Mouse (Mus musculus) lung, postnatal 10 days (tissue): ENCODE data around the gene Hdac4.
A peak's percentile ranks its signal among the peaks of the same experiment; 100 is the strongest.

ENCODE experiments used
- DNase-seq: peaks from one replicate; pipeline ENCODE4 v3.0.0; 2021

Hdac4 gene

GRCm38 (mm10) chr1:92129751-92130150, 65.7 kb downstream of the Hdac4 start:
- no peak for DNase-seq

- no peak for DNase-seq
These were observed 67.7 kb downstream of the Hdac4 start for GRCm38 (mm10) chr1:92127785-92128184.

GRCm38 (mm10) chr1:92127366-92127765, 68.1 kb downstream of the Hdac4 start:
- DNase-seq = peak; percentile 23

- DNase-seq = peak; percentile 42
These were observed 70.8 kb downstream of the Hdac4 start for GRCm38 (mm10) chr1:92124497-92125201.

GRCm38 (mm10) chr1:92119303-92119702, 76.2 kb downstream of the Hdac4 start:
- DNase-seq = no peak

GRCm38 (mm10) chr1:92117597-92117996, 77.9 kb downstream of the Hdac4 start:
- no peak for DNase-seq

- DNase-seq = no peak
These were observed 79.3 kb downstream of the Hdac4 start for GRCm38 (mm10) chr1:92116169-92116568.

- DNase-seq = no peak
These were observed 81.4 kb downstream of the Hdac4 start for GRCm38 (mm10) chr1:92114091-92114490.

GRCm38 (mm10) chr1:92113243-92114009, 82.1 kb downstream of the Hdac4 start:
- DNase-seq = peak; percentile 30

GRCm38 (mm10) chr1:92112591-92112990, 82.9 kb downstream of the Hdac4 start:
- no peak for DNase-seq

GRCm38 (mm10) chr1:92111551-92111950, 83.9 kb downstream of the Hdac4 start:
- DNase-seq = no peak

GRCm38 (mm10) chr1:92111026-92111425, 84.5 kb downstream of the Hdac4 start:
- DNase-seq = no peak

- no peak for DNase-seq
These were observed 86.3 kb downstream of the Hdac4 start for GRCm38 (mm10) chr1:92109221-92109620.

GRCm38 (mm10) chr1:92108556-92108955, 86.9 kb downstream of the Hdac4 start:
- no peak for DNase-seq

- DNase-seq = no peak
These were observed 87.5 kb downstream of the Hdac4 start for GRCm38 (mm10) chr1:92107996-92108395.

GRCm38 (mm10) chr1:92107521-92107920, 88.0 kb downstream of the Hdac4 start:
- DNase-seq = no peak

- no peak for DNase-seq
These were observed 88.9 kb downstream of the Hdac4 start for GRCm38 (mm10) chr1:92106486-92107160.

- no peak for DNase-seq
These were observed 90.8 kb downstream of the Hdac4 start for GRCm38 (mm10) chr1:92104718-92105117.

GRCm38 (mm10) chr1:92103971-92104370, 91.5 kb downstream of the Hdac4 start:
- no peak for DNase-seq

- DNase-seq = no peak
These were observed 92.1 kb downstream of the Hdac4 start for GRCm38 (mm10) chr1:92103377-92103776.

GRCm38 (mm10) chr1:92102825-92103224, 92.7 kb downstream of the Hdac4 start:
- DNase-seq = no peak

- DNase-seq = peak; percentile 45
These were observed 95.1 kb downstream of the Hdac4 start for GRCm38 (mm10) chr1:92100371-92100891.

GRCm38 (mm10) chr1:92099964-92100363, 95.5 kb downstream of the Hdac4 start:
- DNase-seq = no peak
